Mouse (Mus musculus) gonadal fat pad, adult 2 months (tissue): ENCODE measurements around the gene Olfr1380. TPM values are rescaled to one million over a fixed set of nuclear protein-coding genes. Genes with fewer than 3 reads are reported as not detected.

Experiments used
- polyA plus RNA-seq: library from polyadenylated mRNA; depleted of rRNA; stranded (reverse); fragments of >200 nt; gene quantifications from 2 replicates; pipeline ENCODE4 v1.2.3, GENCODE M21; 2012; rRNA removed

The Olfr1380 gene
- polyA plus RNA-seq, 1 experiment: not detected

Other genes with a start within 250 kb of the Olfr1380 start
- gene Olfr1391, start 234.1 kb upstream of the Olfr1380 start, polyA plus RNA-seq: not detected in 2 replicates
- gene Olfr1390, start 221.7 kb upstream of the Olfr1380 start, polyA plus RNA-seq: not detected in 2 replicates
- not detected in 2 replicates for gene Olfr1389, start 133.8 kb upstream of the Olfr1380 start, polyA plus RNA-seq
- gene Olfr1388, start 120.3 kb upstream of the Olfr1380 start, polyA plus RNA-seq: 0.63 and 1.9 TPM in 2 replicates
- not detected in 2 replicates for gene Olfr1387, start 101.5 kb upstream of the Olfr1380 start, polyA plus RNA-seq
- not detected in 2 replicates for gene Olfr1386, start 91.8 kb upstream of the Olfr1380 start, polyA plus RNA-seq
- not detected in 2 replicates for gene Olfr1385, start 67.8 kb upstream of the Olfr1380 start, polyA plus RNA-seq
- gene Olfr1384, start 50.2 kb upstream of the Olfr1380 start, polyA plus RNA-seq: not detected in 2 replicates
- not detected in 2 replicates for gene Olfr1383, start 37.2 kb upstream of the Olfr1380 start, polyA plus RNA-seq
- not detected in 2 replicates for gene Olfr1382, start 28.6 kb upstream of the Olfr1380 start, polyA plus RNA-seq
- gene Olfr1381, start 13.4 kb upstream of the Olfr1380 start, polyA plus RNA-seq: not detected in 2 replicates
- 8.8 and 9.2 TPM in 2 replicates for gene Flt4, start 52.4 kb downstream of the Olfr1380 start, polyA plus RNA-seq
- gene Scgb3a1, start 106.7 kb downstream of the Olfr1380 start, polyA plus RNA-seq: not detected in 2 replicates
- 13.6 and 17.0 TPM in 2 replicates for gene Cnot6, start 155.8 kb downstream of the Olfr1380 start, polyA plus RNA-seq
- 12.5 and 15.4 TPM in 2 replicates for gene Gfpt2, start 237.3 kb downstream of the Olfr1380 start, polyA plus RNA-seq